Mouse (Mus musculus): ENCODE data around the gene Dync1i1.

DNA sequence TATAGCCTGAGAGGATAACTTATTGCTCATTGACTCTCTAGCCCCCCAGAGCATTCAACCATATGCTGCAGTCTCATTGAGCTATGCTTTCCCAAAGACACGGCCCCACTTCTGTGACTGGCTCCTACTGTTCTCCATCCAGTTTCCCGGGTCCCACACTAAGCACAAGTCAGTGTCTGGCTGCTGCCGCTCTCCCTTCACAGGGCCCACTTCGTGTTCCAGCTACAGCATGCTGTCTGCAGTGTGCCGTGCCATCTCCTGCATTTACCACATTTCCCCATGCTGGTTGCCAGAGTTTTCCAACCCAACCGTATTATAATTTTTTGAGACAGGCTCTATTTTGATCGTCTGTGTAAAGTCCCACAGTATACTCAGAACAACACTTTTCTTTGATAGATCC, 14.3 kb downstream of the Dync1i1 start:
- no peak for TF ChIP-seq CTCF (IDR thresholded peaks at IDR 0.05; ENCODE audit: borderline replicate concordance, insufficient read depth, low read depth, low read length)
- no peak for TF ChIP-seq POLR2A (IDR thresholded peaks at IDR 0.05; ENCODE audit: borderline replicate concordance, insufficient read depth, low read length)

Measured in cerebellum, adult 2 months (tissue).